Mouse (Mus musculus) heart, embryonic 11.5 days (tissue): ENCODE measurements around the gene Trdmt1. TPM values are rescaled to one million over a fixed set of nuclear protein-coding genes. Genes with fewer than 3 reads are reported as not detected.

Source experiments
- ATAC-seq: fragments of 200-750 bp; cut with Nextera tagmentation; replicated peaks from 2 replicates; pipeline ENCODE4 v1.8.0; 2017; ENCODE audit warnings: moderate library complexity; ENCODE audit not compliant: insufficient number of reproducible peaks, low FRiP score, low TSS enrichment
- H3K27ac ChIP-seq: fragments of 300-500 bp; sonication (generic); 2 replicates; pipeline ENCODE4 v1.5.1; 2014; ENCODE audit warnings: mild to moderate bottlenecking, low read depth, low read length
- H3K27me3 ChIP-seq: fragments of 300-500 bp; sonication (generic); 2 replicates; pipeline ENCODE4 v1.6.1; 2014; ENCODE audit warnings: mild to moderate bottlenecking, low read length, mixed read lengths; ENCODE audit not compliant: control insufficient read depth, insufficient read depth
- H3K36me3 ChIP-seq: fragments of 300-500 bp; sonication (generic); 2 replicates; pipeline ENCODE4 v1.6.1; 2014; ENCODE audit warnings: mild to moderate bottlenecking, low read length, moderate library complexity, mixed read lengths; ENCODE audit not compliant: control insufficient read depth, insufficient read depth
- H3K4me1 ChIP-seq: fragments of 300-500 bp; sonication (generic); 2 replicates; pipeline ENCODE4 v1.6.1; 2014; ENCODE audit warnings: low read length; ENCODE audit not compliant: control insufficient read depth, insufficient read depth
- H3K4me2 ChIP-seq: fragments of 300-500 bp; sonication (generic); 2 replicates; pipeline ENCODE4 v1.6.1; 2014; ENCODE audit warnings: mild to moderate bottlenecking, moderate library complexity
- H3K4me3 ChIP-seq: fragments of 300-500 bp; sonication (generic); 2 replicates; pipeline ENCODE4 v1.5.1; 2014; ENCODE audit warnings: low read depth, low read length
- H3K9ac ChIP-seq: fragments of 300-500 bp; sonication (generic); 2 replicates; pipeline ENCODE4 v1.6.1; 2014; ENCODE audit warnings: mild to moderate bottlenecking, low read depth, low read length, moderate library complexity
- H3K9me3 ChIP-seq: fragments of 300-500 bp; sonication (generic); replicated peaks from 2 replicates; pipeline ENCODE4 v1.6.1; 2016; ENCODE audit warnings: low read length; ENCODE audit not compliant: control insufficient read depth
- WGBS: fragments of 180-500 bp; shearing (Covaris S2); extraction: QIAGEN DNeasy Blood & Tissue Kit; methylation state at CpG from one replicate; pipeline ENCODE4 v1.1.7; 2014; ENCODE audit not compliant: insufficient replicate concordance; 5-methylcytosine and 5-hydroxymethylcytosine counted together
- polyA plus RNA-seq: library from polyadenylated mRNA; unstranded; fragments of >200 nt; fragmentation: Nextera tagmentation; extraction: Ambion mirVana; gene quantifications from 2 replicates; pipeline ENCODE4 v1.2.1, GENCODE M21; 2014

Trdmt1 gene
- polyA plus RNA-seq, 1 experiment from 2014 or later, result 8.2 TPM

GRCm38 (mm10) chr2:13527531-13527930 is 16.9 kb downstream of the Trdmt1 start:
- Histone ChIP-seq H3K27me3 (no peaks in the 10 kb centered on the region), H3K4me1 (peaks cover 13% of the 10 kb centered on the region; the same call in 1 of the 2 replicates), H3K36me3 (no peaks in the 10 kb centered on the region), H3K9ac (no peak overlapping the region), H3K4me2 (no peak overlapping the region), H3K4me3 (no peak overlapping the region), H3K9me3 (no peaks in the 10 kb centered on the region), H3K27ac (no peak overlapping the region)
- ATAC-seq, result no peak
- WGBS, result 61% methylated on average over 4 of the region's 4 CpGs

GRCm38 (mm10) chr2:13527125-13527524 is 17.3 kb downstream of the Trdmt1 start:
- H3K4me2 ChIP-seq, result no peak overlapping the region
- ATAC-seq, result no peak
- H3K4me1 ChIP-seq, result peaks cover 13% of the 10 kb centered on the region; the same call in 1 of the 2 replicates
- no peaks in the 10 kb centered on the region for H3K9me3 ChIP-seq
- H3K27ac ChIP-seq, result no peak overlapping the region
- no peak overlapping the region for H3K9ac ChIP-seq
- H3K36me3 ChIP-seq, result no peaks in the 10 kb centered on the region
- WGBS, result 52% methylated on average over 2 of the region's 2 CpGs
- no peak overlapping the region for H3K4me3 ChIP-seq
- H3K27me3 ChIP-seq, result no peaks in the 10 kb centered on the region

- WGBS, result 85% methylated on average over 2 of the region's 2 CpGs
- no peak overlapping the region for H3K4me3 ChIP-seq
- no peak overlapping the region for H3K9ac ChIP-seq
- no peaks in the 10 kb centered on the region for H3K9me3 ChIP-seq
- H3K4me1 ChIP-seq, result peaks cover 13% of the 10 kb centered on the region; the same call in 1 of the 2 replicates
- H3K4me2 ChIP-seq, result no peak overlapping the region
- H3K27me3 ChIP-seq, result no peaks in the 10 kb centered on the region
- no peak overlapping the region for H3K27ac ChIP-seq
- H3K36me3 ChIP-seq, result no peaks in the 10 kb centered on the region
- ATAC-seq, result no peak
Observed at GRCm38 (mm10) chr2:13526205-13526604, 18.3 kb downstream of the Trdmt1 start.

GRCm38 (mm10) chr2:13523540-13524456 is 20.7 kb downstream of the Trdmt1 start:
- WGBS, result 41% methylated on average over 8 of the region's 8 CpGs
- Histone ChIP-seq H3K4me3 (no peak overlapping the region), H3K36me3 (no peaks in the 10 kb centered on the region), H3K27ac (no peak overlapping the region), H3K4me1 (peaks cover 10% of the 10 kb centered on the region; the same call in 1 of the 2 replicates), H3K27me3 (no peaks in the 10 kb centered on the region), H3K9ac (no peak overlapping the region), H3K9me3 (no peaks in the 10 kb centered on the region), H3K4me2 (no peak overlapping the region)
- ATAC-seq, result 0 out of 2 replicates have a peak, but pooled peaks have one; percentile 22

- Histone ChIP-seq H3K27ac (no peak overlapping the region), H3K4me3 (no peak overlapping the region), H3K4me1 (peaks cover 8% of the 10 kb centered on the region; the same call in 1 of the 2 replicates), H3K4me2 (no peak overlapping the region), H3K27me3 (no peaks in the 10 kb centered on the region), H3K9me3 (no peaks in the 10 kb centered on the region), H3K36me3 (no peaks in the 10 kb centered on the region), H3K9ac (no peak overlapping the region)
- no peak for ATAC-seq
- WGBS, result 42% methylated on average over 8 of the region's 8 CpGs
Observed at GRCm38 (mm10) chr2:13522106-13522505, 22.4 kb downstream of the Trdmt1 start.

- Histone ChIP-seq H3K27ac (no peak overlapping the region), H3K36me3 (no peaks in the 10 kb centered on the region), H3K4me2 (no peak overlapping the region), H3K4me1 (no peaks in the 10 kb centered on the region), H3K9me3 (no peaks in the 10 kb centered on the region), H3K9ac (no peak overlapping the region), H3K4me3 (no peak overlapping the region), H3K27me3 (no peaks in the 10 kb centered on the region)
- WGBS, result 49% methylated on average over 4 of the region's 4 CpGs
- no peak for ATAC-seq
Observed at GRCm38 (mm10) chr2:13514949-13515348, 29.5 kb downstream of the Trdmt1 start.

GRCm38 (mm10) chr2:13502717-13503116 is 41.8 kb downstream of the Trdmt1 start:
- Histone ChIP-seq H3K27me3 (no peaks in the 10 kb centered on the region), H3K36me3 (no peaks in the 10 kb centered on the region), H3K9ac (no peak overlapping the region), H3K4me3 (no peak overlapping the region), H3K9me3 (no peaks in the 10 kb centered on the region), H3K27ac (no peak overlapping the region), H3K4me1 (no peaks in the 10 kb centered on the region), H3K4me2 (no peak overlapping the region)
- 80% methylated on average over 2 of the region's 2 CpGs for WGBS
- no peak for ATAC-seq

GRCm38 (mm10) chr2:13501553-13501952 is 42.9 kb downstream of the Trdmt1 start:
- no peaks in the 10 kb centered on the region for H3K9me3 ChIP-seq
- no peak overlapping the region for H3K9ac ChIP-seq
- H3K36me3 ChIP-seq, result no peaks in the 10 kb centered on the region
- WGBS, result 50% methylated on average over 5 of the region's 5 CpGs
- no peak for ATAC-seq
- H3K27me3 ChIP-seq, result no peaks in the 10 kb centered on the region
- H3K4me3 ChIP-seq, result no peak overlapping the region
- H3K4me1 ChIP-seq, result no peaks in the 10 kb centered on the region
- no peak overlapping the region for H3K27ac ChIP-seq
- no peak overlapping the region for H3K4me2 ChIP-seq
